Mouse (Mus musculus): ENCODE data around the gene Gm2016.
"Not testable (repeated sequence)": the region's sequence is repeated elsewhere in the genome, so short reads cannot be mapped to it uniquely, and the experiment has no call there.

The Gm2016 gene

GRCm38 (mm10) chr12:87873772-87874171, at the start of gene Gm2016:
Gm2016 (plus strand) TSS chr12:87874072.
- DNase-seq (ENCODE audit: inconsistent ontology term): not testable (repeated sequence)

GRCm38 (mm10) chr12:87842239-87842638, 31.6 kb upstream of the Gm2016 start, which contains the start of gene Gm2001:
Gm2001 (minus strand) TSS chr12:87842339.
- DNase-seq (ENCODE audit: inconsistent ontology term): not testable (repeated sequence)

GRCm38 (mm10) chr12:87850657-87851056, 23.2 kb upstream of the Gm2016 start:
- DNase-seq (ENCODE audit: inconsistent ontology term): not testable (repeated sequence)

GRCm38 (mm10) chr12:87856067-87856466, 17.8 kb upstream of the Gm2016 start:
- not testable (repeated sequence) for DNase-seq (ENCODE audit: inconsistent ontology term)

GRCm38 (mm10) chr12:87861740-87862692, 11.9 kb upstream of the Gm2016 start:
- not testable (repeated sequence) for DNase-seq (ENCODE audit: inconsistent ontology term)

- not testable (repeated sequence) for DNase-seq (ENCODE audit: inconsistent ontology term)
These were observed 10.2 kb upstream of the Gm2016 start for GRCm38 (mm10) chr12:87863638-87864037.

GRCm38 (mm10) chr12:87864048-87864447, 9.8 kb upstream of the Gm2016 start:
- not testable (repeated sequence) for DNase-seq (ENCODE audit: inconsistent ontology term)

GRCm38 (mm10) chr12:87895070-87895469, 21.2 kb downstream of the Gm2016 start, which contains the start of gene Gm2022:
Gm2022 (plus strand) TSS chr12:87895370.
- DNase-seq (ENCODE audit: inconsistent ontology term): not testable (repeated sequence)

GRCm38 (mm10) chr12:87919721-87920120, 45.8 kb downstream of the Gm2016 start, which contains the start of gene Gm2035:
Gm2035 (minus strand) TSS chr12:87919857.
- DNase-seq (ENCODE audit: inconsistent ontology term): not testable (repeated sequence)

All from Muller cell, postnatal 12 days (primary cell).